Mouse (Mus musculus): ENCODE measurements around the gene Tpp1.
"Not testable (repeated sequence)": the region's sequence is repeated elsewhere in the genome, so short reads cannot be mapped to it uniquely, and the experiment has no call there.

The Tpp1 gene

DNA sequence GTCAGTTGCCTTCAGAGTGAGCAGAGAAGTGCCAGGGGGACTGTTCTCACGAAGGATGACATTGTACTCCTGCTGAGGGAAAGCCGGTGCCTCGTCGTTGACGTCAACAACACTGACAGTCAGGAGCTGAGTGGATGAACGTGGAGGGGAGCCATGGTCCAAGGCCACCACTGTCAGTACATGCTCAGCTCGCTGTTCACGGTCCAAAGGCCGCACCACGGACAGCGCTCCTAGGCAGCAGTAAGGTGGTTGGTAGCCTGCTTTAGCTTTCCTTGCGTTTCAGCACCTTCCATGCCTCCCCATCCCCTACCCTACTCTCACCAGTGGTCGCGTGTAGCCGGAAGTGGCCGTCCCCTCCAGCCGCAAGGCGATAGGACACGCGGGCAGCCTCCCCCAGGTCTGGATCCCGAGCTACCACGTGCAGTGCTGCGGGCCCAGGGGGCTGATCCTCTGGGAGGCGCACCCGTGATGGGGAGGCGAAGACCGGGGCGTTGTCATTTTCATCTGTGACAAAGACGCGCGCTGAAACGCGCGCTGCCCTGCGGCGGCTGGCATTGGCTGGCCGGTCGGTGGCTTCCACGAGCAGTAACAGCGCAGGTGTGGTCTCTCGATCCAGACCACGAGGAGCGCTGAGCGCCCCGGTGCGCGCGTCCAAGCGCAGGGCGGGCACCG is 9.9 kb upstream of the Tpp1 start:
- no peak for DNase-seq

DNA sequence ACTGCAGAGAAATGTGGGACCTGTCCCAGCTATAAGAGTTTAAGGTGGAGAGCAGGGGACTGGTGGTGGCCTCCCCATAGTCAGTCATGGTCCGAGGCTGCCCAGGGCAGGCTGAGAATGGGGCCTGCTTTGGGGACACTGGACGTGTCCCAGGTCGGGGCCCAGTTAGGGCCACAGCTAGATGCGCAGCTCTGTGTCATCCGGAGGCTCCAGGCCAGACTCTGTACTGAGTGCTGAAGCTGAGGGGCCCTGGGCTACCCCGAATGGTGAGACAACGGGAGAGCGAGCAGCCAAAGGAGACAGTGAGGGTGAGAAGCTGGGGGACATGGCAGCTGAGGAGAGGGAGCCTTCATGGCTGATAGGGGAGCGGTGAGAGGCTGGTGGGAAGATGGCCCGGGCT is 1.2 kb upstream of the Tpp1 start:
- DNase-seq = no peak

DNA sequence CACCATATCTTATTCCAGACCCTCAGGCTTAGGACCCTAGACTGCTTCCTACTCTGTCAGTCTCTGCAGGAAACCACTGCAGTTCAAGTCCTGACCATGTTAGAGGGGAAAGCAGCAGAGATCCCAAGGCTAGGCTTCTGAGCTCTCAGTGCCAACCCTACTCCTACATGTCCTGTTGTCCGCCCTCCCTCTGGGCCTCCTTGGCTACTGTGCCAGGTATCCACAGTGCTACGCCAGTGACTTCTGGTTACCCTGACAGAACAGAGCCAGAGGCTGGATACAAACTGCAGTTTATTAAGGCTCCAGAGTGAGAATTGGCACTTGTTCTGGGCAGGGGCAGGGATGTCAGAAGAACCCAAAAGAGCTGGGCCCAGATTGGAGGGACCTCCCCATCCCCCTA is 681 bp upstream of the Tpp1 start:
- DNase-seq = no peak

DNA sequence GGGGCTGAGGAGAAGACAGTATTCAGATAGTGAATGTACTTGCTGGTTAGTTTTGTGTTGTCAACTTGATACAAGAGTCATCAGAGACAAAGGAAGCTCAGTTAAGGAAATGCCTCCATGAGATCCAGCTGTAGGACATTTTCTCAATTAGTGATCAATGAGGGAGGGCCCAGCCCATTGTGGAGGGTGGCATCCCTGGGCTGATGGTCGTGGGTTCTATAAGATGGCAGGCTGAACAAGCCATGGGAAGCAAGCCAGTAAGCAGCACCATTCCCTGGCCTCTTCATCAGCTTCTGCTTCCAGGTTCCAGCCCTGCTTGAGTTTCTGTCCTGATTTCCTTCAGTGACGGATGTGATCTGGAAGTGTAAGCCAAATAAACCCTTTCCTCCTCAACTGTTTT is 4.3 kb downstream of the Tpp1 start:
- no peak for DNase-seq

DNA sequence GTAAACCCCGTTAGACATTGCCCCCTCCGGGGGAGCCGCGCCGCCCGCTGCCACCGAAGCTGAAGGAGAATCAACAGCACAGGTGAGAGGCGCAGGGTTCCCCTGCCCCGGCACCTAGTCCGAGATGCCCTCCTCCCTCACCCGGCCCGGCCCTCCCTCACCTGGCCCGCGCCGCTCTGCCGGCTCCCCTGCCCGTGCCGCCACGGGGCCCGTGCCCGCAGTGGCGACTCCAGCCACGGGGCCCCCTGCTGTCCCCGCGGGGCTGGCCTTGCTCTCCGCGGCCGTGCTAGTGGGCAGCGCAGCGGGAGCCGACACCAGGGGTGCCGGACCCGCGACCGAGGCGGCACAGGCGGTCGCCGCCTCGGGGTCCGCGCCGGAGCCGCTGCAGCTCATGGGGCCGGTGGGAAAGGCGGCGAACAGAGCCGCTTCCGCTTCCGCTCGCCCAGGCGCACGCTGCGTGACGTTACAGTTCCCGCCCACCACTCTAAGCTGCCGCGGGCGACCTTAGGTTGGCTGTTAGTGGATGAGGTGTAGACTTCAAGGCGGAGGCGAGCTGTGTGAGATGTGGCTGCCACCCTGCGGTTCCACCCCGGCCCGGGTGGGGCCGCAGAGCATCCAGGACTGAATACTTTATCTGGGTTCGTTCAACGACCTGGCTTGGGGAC is 8.0 kb downstream of the Tpp1 start, which contains the start of gene Taf10:
Gene Taf10, minus strand, starts transcription at position 436 of the 665 bp plus-strand sequence.
- DNase-seq = peak; percentile 92

DNA sequence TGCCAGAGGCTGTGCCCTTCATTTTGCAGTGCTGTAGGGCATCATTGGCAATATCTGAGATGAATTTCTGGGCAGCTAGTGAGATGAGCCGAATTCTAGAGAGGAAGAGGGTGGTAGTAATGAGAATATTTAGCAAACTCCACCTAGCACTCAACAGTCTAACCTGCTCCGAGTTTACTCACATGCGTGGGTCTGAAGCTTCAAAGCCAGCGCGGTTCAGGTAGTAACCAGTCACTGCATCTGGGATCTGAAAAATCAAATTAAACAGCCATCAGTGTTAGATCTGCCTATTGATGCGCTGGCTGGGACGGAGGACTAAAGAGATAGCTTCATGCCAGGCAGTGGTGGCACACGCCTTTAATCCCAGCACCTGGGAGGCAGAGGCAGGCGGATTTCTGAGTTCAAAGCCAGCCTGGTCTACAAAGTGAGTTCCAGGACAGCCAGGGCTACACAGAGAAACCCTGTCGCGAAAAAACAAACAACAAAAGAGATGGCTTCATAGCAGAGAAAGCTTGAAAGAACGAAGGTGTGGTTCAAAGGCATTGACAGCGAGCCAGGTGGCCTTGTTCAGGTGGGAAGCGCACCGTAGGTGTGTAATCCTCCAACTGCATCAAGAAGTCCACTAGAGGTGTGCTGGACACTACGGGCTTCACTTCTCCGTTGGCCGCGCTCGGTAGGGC is 8.6 kb downstream of the Tpp1 start:
- not testable (repeated sequence) for DNase-seq

DNA sequence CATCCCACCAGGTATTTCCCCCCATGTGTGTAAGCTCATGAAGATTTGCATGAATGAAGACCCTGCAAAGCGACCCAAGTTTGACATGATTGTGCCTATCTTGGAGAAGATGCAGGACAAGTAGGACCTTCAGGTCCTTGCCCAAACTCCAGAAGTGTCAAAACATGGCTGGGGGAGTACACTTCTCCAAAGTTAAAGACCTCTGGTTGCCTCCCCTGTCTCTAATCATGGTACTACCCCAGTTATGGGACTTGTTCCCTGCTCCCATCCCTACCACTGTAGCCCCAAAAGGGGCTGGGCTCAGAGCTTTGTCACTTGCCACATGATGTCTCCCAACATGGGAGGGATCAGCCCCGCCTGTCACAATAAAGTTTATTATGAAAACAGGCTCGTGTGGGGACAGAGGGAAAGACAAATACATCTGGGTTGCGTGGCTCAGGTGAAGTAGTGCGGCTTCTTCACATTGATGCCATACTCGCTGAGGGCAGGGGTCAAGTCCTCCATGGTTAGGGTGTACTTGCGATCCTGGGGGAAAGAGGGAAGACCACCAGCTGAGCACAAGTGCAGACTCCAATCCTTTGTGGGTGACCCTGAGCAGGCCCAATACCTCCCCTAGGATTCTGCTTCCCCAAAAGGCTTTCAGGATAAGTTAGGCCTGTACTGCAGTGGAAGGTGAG is 9.4 kb downstream of the Tpp1 start:
- not testable (repeated sequence) for DNase-seq

DNA sequence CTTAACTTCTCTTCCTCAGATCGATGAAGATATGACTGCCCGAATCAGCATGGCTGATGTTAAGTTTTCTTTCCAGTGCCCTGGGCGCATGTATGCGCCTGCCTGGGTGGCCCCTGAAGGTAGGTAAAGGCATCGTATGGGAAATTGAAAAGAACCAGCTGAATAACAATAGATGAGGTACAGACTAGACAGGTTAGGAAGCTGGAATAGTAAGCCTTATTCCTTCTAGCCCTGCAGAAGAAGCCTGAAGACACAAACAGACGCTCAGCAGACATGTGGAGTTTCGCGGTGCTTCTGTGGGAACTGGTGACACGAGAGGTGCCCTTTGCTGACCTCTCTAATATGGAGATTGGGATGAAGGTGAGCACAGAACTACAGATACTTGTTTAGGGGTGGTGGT is 10.1 kb downstream of the Tpp1 start:
- no peak for DNase-seq

DNA sequence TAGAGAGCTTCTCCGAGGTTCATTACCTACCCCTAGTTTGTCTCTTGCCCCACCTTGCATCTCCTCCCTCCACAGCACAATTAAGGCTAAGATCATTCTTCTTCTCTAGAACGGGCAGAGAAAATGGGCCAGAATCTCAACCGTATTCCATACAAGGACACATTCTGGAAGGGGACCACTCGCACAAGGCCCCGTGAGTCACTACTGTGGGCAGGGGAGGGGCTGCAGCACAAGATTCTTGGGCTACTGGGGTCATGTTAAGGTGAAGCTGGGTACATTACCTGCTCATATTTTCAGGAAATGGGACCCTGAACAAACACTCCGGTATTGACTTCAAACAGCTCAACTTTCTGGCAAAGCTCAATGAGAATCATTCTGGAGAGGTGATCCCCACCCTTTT is 11.2 kb downstream of the Tpp1 start:
- no peak for DNase-seq

DNA sequence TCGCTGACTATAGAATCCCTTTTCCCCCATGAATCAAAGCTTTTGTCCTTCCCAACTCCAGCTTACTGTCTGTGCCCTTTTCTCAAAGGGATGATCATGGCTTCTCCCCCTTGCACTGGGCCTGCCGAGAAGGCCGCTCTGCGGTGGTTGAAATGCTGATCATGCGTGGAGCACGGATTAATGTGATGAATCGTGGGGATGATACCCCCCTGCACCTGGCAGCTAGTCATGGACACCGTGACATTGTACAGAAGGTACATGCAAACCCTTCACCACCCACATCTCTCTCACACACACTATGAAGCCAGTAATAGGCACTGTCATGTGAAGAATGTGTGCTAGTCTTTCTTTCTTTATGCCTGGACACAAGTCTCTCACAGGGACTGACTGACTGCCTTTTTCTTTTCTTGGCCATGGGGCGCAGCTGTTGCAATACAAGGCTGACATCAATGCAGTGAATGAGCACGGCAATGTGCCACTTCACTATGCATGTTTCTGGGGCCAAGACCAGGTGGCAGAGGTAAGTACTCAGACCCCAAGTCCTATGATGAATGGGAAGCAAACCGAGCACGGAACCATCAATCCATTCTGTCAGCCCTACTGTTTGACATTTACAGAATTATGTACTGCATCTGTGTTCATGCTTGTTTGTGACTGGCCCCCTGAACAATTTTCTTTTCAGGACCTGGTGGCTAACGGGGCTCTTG is 11.8 kb downstream of the Tpp1 start:
- no peak for DNase-seq

DNA sequence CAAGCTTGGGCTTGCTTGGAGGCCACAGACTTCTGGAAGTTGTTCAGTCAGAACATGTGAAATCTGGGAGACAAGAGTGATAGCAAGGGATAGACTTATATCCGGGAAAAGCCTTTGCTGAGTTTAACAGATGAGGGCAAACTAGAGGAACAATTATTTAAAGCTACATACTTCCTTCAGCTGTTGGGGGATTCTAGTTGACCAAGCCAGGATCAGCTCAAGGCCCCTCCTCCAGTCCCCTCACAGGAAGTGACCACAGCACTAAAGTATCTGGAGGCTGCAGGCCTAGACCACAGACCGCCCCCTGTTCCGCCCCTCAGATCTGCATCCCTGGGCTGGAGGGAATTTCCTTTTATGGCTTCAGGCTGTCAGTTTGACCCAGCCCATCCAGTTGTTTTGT is 13.1 kb downstream of the Tpp1 start:
- DNase-seq = peak; percentile 93

DNA sequence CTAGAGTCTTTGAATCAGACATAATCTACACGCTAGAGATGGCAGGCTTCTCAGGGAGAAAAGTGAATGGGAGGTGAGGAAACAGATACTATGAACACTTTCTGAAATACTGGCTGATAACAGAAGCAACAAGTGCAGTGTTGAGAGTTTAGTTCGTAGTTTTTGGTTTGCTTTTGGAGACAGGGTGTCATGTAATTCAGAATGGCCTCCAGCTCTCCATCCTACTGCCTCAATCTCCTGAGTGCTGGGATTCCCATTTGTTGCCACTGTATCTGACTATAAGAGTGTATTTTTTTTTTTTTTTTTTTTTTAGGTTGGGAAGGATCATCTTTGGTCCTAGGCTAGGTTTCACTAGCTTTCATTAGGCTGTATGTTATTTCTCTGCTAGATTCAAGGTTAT is 13.7 kb downstream of the Tpp1 start:
- DNase-seq = no peak

DNA sequence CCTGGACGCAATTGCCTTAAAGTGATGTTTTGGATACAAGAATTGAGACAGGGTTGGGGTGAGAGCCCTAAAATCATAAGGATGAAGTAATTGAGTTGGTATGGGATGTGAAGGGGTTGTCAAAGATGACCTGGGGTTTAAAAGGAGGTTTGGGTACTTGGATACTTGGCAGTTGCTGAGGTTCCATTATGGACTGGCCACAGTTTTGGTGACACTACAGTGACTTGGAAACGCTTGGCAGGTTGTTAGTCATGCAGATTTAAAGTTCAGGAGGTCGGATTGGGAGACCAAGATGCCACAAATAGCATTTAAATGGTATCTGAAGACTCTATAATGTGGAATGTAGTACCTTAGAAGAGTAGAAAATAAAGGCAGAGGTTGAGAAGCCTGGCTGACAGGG is 14.4 kb downstream of the Tpp1 start:
- DNase-seq = no peak

DNA sequence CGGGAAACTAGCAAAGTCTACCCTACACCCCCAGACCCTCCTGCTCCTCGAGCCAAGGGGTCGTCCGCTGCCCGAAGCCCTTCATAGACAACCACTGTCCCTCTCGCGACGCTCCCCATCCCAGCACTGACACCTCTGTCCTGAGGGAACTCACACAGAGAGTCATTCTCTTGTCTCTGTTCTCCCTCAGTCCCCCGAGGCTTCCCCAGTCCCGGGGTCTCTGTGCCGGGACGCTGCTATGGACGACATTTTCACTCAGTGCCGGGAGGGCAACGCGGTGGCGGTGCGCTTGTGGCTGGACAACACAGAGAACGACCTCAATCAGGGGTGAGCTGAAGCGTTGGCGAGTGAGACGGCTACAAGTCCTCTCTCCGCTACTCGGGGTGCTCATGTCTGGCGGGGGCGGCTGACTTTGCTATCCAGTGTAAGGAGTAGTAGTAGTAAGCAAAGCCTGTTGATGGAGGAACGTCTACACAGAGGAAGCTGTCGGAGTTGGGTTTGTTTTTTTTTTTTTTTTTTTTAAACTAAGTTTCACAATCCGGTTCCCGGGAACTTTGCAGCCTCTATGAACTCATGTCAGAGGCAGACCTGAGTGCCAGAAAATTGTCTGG is 15.0 kb downstream of the Tpp1 start, which contains the start of gene Rrp8:
Gene Rrp8, minus strand, starts transcription at position 475 of the 611 bp plus-strand sequence.
- peak; percentile 52 for DNase-seq

DNA sequence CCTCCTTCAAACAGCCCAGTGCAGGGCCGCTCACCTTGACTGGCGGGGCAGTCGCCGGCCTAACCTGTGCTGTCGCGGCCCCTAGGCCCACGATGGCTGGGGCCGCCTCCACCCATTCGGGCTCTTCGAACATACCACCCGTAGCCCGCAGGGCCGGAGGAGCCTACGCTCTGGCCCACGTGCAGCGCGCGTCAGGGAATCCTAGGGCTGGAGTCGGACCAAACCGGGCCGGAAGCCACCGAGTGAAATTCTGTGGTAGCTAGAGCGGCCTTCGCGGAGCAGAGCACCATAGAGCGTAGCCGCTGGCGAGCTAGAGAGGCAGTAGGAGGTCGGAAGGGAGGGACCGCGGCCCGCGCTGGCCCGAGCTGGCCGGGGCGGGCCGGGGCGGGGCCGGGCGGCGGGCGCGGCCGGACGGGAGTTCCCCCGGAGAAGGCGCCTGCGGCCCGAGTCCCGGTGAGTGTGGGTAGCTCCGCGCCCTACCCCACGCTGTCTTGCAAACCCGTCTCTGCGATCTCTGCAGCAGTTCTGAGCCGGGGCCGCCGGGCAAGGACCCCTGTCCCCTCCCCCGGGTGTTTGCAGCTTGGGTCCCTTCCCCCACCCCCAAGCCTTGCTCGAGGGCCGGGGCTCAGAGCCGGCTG is 15.7 kb downstream of the Tpp1 start, which contains the start of gene Ilk:
Gene Ilk, plus strand, starts transcription at position 329 of the 638 bp plus-strand sequence.
- peak; percentile 95 for DNase-seq

DNA sequence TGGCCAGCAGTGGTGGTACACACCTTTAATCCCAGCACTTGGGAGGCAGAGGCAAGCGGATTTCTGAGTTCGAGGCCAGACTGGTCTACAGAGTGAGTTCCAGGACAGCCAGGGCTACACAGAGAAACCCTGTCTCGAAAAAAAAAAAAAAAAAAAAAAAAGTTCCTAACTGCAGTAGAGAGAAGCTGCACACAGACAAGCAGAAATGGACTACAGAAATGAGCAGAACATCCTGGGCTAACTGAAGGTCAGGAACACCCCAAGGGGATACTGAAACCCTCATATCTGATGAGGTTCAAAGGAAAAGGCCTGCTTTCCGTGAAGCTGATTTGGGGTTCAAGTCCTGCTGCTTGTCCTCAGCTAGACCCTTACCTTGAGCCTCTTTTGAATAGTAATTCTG is 16.6 kb downstream of the Tpp1 start:
- not testable (repeated sequence) for DNase-seq

DNA sequence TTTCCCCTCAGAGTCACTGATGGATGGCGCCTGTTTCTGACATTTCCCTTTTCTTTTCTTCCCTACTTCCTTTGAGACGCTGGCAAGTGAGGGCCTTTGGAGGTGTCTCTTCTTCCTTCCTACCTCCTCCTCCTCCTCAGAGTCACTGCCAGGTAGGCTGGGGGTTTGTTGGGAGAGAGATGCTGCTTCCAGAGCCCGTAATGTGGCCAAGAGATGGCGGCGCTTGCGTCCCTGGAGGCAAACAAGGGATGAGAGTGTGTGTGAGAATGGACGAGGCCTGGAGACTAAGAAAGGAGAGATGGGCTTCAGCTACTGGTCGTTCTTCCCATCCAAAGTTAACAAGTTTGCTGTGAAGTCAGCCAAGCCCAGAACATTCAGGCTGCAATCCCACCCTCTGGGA is 17.2 kb downstream of the Tpp1 start:
- no peak for DNase-seq

DNA sequence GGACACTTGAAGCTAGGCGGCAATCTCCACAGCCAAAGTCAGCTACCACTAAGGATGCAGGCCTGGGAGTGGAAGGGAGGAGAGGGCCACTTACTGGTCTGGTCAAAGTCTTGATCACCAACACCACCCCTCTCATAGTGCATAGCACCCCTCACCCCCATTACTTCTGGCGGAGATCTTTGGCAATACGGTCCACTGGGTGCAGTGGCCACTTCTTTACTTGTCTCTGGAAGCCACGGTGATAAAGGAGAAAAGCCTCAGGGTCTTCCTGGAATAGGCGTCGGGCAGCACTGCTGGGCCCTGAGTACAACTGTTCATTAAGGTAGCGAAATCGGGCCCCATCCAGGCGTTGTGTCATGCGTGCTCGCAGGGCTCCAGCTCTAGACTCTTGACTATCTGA is 18.2 kb downstream of the Tpp1 start:
- DNase-seq = no peak

DNA sequence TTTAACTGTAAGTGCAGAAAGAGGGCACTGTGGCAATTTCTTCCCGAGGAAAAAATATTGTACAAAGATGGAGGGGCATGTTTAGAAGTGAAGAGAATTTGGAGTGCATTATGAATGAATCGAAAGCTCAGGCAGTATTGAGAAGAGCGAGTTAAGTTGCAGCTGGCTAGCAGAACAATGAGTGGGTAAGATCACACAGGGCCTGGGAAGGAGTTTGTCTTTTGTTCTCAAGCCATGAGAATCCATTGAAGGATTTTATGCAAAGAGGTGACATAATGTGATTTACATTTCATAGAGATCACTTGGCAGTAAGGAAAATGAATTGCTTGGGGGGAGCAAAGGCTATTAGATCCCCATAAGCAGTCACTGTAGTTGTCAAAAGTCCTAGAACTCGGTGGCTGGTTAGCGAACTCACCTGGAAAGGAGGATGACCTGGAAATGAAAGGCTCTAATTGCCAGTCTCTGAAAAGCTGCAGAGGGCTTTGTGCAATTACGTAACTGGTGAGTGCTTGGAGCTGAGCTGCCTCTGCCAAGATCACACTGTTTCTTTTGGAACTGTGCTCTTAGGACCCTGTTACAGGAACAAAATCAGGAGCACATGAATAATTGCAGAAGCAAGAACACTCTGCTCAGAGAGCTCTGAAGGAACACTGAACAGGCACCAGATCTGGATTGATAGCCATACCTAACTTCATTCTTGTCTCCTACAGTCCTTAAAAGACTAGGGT is 23.2 kb downstream of the Tpp1 start:
- no peak for DNase-seq

DNA sequence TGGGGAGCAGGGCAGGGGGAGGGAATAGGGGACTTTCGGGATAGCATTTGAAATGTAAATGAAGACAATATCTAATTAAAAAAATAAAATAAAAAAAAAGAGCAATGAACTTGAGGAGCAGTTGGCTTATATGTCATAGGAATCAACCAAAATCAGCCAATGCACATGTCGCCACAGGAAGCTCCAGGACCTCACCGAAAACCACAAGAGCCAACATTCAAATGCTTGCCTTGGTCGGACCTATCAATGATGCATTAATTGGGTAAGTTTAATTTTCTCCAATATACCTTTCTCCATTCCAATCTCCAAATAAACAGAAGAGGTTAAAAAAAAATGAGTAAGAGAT is 25.1 kb downstream of the Tpp1 start:
- DNase-seq = no peak
